Mouse (Mus musculus) brain, adult 2 months (tissue): ENCODE results near the gene Ankdd1b.

ENCODE experiments used
- DNase-seq: peaks from one replicate; pipeline ENCODE4 v3.0.0; 2011; ENCODE audit warnings: low read depth, low spot score

Gene Ankdd1b

DNA sequence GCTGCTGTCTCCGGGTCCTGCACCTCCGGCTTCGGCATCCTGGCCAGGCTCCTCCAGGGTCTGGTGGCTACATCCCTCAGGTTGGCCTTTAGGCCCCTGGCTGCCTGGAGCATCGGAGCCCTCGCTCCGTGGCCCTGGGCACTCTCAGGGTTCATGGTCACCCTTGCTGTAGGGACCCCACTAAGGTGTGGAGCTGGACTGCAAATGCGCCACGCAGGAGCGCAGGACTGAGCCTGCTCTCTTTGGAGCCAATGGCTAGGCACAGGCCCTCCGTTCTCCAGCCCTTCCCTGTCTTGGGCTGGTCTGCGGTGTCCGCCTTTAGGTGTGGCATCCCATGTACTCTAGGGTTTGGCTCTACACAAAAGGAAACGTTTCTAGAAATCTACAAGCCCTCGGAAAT, at the start of gene Ankdd1b:
Gene Ankdd1b (minus strand): TSS at position 242 of the 400 bp plus-strand sequence.
- no peak for DNase-seq

- no peak for DNase-seq
These were observed 46.3 kb upstream of the Ankdd1b start for GRCm38 (mm10) chr13:96517335-96517734.

DNA sequence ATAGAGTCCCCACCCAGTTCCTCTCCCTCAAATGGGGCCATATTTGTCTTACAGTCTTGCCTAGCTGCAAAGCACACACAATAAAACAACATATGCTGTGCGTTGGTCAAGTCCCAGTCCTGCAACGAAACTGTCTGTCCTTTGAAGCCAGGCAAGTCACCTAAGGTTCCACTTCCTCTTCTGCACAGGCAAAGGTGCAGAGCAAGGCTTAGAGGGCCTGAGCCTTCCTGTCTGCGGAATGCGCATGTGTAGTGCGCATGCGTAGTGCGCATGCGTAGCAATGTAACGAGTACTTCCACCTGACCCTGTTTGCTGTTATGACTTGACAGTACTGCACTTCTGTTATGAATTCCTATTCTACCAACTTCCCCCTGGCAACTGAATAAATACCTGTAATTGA, 45.3 kb upstream of the Ankdd1b start:
- DNase-seq: no peak

DNA sequence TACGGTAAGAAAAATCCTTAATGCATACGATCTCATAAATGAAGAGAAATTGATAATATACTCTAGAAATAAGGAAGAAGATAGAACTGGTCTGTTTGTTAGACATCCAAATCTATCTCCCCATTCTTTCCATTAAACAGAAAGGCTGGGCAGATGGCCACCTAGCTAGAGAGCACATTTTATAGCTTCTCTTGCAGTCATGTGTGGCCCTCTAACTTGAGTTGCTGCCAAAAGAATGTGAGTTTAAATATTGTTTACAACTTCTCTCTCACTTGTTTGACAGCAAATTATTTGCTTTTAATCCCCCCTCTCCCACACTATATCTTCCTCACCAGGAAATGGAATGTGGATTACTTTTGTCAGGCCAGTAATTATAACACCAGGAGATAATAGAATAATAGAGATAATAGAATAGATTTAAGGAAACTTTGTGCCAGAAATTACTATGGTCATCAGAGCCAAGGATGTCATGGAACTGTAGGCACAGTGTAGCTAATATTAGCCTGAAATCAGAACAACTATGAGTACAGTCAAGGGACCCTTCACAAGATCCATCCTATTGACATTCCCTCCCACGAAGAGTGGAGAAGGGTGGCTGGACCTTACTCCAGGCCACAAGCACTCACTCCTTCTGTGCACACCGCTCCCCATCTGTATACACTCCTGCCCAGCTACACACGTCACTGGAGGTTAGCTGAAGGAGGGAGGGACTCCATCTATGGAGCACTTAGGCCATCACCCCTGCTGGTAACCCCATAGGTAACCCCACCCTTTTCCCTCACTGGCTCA, 43.4 kb upstream of the Ankdd1b start:
- no peak for DNase-seq

DNA sequence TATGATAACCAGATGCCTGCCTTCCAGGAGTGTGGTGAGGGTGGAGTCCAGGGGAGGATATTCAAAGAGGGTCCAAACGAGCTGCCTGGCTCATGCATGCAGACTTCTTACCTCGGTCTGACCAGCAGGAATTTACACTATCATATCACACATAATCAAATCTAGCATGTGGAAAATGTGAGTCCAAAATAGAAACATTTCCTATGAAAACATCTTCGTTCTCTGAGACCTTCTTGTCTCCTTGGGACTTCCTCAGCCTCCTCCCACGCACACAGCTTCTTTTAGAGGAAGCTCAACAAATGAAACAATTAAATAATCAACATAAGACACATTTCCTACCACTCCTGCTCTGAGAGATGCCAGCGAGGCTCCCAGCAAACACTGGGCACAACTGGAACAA, 40.9 kb upstream of the Ankdd1b start:
- peak; percentile 11 for DNase-seq

DNA sequence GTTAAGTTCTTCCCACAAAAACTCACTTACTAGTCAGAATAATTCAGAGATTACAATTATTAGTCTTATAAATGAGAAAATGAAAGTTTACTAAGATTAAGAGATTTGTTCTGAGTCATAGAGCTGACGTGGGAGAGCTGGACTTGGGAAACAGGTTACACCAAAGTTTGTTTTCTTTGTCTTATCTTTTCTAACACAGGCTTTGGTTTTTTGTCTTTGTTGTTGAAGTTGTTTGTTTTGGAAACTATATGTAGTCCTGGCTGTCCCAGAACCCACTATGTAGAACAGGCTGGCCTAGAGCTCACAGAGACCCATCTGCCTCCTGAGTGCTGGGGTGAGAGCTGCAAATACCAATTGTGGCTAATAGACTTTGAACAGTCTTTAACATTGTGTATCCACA, 40.3 kb upstream of the Ankdd1b start:
- DNase-seq: no peak

DNA sequence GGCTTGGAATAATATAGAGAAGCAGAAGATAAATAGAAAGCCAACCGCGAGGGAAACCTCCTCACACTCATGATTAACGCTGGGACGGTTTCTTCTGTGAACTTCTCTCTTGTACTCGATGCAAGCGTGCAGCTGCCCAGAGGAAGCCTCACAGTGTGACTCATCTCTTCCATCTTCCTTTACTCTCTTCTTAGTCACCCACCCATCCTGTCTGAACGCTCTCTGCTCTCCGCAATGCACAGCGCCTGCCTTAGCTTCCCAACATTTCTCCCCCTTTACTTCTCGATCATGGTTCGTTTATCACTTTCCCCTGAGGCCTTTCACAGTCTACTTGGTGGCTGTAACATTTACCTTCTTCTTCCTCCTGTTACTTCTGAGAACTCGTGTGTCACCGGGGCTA, 39.6 kb upstream of the Ankdd1b start:
- DNase-seq: peak; percentile 80

GRCm38 (mm10) chr13:96507541-96507940, 36.5 kb upstream of the Ankdd1b start:
- DNase-seq: no peak

DNA sequence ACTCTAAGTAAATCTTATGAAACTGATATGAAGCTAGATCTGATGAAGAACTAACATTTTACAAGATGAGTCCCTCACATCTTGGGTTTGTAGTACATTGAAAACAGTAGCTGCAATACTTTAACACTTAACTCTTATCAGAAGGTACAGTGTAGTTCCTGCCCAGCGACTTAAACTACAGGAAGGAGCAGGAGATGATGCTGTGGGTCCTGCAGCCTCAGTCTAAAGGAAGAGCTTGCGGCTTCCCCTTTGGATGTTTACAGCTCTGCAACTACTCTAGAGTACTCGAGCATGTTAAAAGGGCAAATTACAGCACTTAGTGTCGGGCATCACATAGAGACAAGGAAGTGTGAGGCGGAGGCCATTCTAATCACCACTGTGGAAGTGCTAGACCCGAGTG, 35.3 kb upstream of the Ankdd1b start:
- DNase-seq: no peak

DNA sequence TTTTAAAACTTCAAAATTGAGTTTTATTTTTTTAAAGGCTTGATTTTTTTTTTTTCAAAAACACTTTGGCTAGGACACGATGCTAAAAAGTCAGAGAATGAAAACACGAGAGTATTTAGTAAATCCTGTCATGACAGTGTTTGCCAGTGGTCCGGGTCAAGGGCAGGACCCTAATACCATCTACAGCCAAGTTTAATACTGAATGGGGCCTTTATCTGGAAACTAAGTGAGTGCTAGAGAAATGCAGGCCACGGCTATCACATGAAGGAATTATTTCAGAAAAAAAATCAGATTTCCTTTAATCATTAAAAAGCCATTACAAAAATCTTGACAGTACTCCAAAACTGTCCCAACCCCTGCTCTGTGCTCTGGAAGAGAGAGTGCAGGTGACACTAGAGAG, 34.7 kb upstream of the Ankdd1b start:
- no peak for DNase-seq

DNA sequence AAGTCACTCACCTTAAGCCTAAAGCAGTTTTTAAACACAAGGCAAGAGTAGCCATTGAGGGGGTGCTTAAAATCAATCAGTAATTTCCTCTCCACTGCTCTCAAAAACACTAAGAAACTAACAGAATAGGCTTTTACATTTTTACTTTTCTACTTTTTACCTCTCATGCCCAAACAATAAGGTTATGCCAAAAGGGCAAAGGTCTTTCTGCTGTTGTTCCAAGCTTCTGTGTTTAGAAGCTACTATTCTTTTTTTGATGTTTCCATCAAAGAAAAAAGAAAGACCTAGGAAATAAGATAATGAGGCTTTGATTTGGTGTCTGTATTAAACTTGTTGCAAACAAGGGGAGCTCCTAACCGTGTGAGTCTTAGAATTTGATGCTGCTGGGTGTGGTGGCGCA, 28.9 kb upstream of the Ankdd1b start:
- no peak for DNase-seq

DNA sequence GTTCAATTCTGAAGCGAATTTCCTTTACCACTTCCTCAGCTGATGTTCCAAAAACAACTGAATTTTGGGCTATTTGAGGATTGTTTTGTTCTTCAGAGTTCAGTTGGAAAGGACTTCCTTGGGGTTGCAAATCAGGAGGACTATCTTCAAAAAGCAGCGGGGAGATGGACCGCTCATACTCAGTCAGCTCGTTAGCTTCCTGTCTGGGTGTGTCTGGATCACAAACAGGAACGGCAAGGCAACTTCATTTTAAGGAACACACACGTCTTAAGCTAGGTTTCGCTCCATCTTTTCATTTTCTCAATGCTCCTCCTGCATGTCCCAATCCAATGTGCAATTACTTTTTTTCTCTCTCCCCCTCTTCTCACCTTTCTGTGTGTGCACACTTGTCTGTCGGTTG, 25.6 kb upstream of the Ankdd1b start:
- no peak for DNase-seq

GRCm38 (mm10) chr13:96490433-96490832, 19.4 kb upstream of the Ankdd1b start, which contains the start of gene Gm17622:
Gene Gm17622 (plus strand): TSS chr13:96490733.
- no peak for DNase-seq

DNA sequence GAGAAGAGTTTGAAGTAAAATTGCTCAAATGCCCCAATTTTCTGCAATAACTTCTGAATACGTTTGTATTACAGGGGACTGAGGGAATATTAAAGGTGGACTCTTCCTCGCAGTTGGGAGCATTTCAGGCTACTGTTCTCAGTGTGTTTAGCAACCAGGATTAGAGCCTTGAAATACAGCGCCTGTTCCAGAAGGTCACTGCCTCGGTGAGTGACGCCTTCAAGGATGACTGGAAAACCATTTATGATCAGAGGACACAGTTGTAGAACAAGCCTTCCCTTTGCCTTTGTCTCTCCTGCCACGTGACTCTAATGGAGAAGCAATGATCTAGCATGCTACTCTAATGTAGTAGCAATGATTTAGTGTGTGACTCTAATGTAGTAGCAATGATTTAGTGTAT, 17.0 kb upstream of the Ankdd1b start:
- no peak for DNase-seq

GRCm38 (mm10) chr13:96487230-96487629, 16.2 kb upstream of the Ankdd1b start:
- DNase-seq: peak; percentile 25

- DNase-seq: no peak
These were observed 8.0 kb upstream of the Ankdd1b start for GRCm38 (mm10) chr13:96478991-96479390.

GRCm38 (mm10) chr13:96477226-96477625, 6.2 kb upstream of the Ankdd1b start:
- no peak for DNase-seq

DNA sequence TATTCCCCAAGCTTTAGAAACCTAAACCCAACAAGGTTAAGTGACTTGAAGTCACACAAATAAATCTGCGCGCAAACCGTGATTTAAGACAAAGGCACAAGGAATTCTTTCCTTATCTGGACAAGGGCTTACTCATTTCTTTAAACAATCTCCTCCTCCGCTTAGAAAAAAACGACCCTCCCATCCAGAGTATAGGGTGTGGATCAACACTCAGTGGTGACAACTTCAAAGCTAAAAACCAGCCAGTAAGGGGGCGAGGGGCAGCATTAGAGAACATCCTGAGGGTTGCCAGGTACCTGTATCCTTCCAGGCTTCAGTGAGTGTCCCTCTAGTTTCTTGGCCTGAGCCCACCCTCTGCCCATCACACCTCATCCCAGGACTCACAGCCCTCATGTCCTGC, 442 bp downstream of the Ankdd1b start:
- no peak for DNase-seq

DNA sequence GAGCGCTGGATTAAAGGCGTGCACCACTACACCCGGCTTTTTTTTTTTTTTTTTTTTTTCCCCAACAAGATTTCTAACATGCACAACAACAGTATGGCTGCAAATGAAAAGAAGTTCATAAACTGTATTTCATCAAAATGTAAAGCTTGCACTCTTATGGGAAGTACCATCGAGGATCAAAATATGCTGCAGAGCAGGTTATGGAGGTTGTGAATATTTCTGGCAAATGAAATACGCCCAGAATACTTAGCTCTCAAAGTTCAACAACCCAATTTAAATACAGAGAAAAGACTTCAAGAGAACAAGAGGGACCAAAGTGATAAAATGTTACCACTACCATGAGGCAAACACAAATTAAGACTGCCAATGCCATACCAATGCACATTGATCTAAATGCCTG, 2.3 kb downstream of the Ankdd1b start:
- DNase-seq: no peak

DNA sequence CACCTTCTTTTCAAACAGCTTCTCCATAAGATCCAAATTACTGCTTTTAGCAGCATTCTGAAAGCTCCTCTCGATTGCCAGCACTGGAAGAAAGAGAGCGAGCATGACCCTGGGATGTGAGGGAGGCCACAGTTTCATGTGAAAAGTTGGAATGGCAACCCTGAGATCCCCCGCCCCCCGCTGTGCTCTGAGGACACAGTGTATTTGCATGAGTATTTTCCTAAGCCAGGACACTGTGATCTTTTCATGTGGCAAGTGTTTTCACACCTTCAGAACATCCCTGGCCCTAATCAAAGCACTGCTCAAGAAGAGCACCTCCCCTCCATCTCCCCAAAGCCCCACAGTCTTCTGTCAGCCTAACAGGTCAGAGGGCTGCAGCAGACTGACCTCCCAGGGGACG, 5.7 kb downstream of the Ankdd1b start:
- no peak for DNase-seq

DNA sequence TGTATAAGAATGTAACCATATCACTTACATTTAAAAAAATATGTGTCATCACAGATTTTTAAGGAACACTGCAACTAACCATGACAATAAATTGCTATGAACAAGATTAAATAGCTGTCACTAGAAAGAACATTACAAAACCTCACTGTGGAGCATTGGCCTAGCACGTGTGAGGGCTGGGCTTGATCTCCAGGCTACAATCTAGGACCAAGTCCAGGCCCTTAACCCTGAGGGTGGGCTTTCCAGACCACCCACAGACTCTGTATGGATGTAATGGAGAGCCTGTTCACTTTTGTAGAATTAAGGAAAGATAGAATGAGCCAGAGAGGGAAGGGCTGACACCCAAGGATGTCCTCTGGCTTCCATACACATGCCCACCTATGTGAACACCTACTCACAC, 8.4 kb downstream of the Ankdd1b start:
- DNase-seq: no peak

- no peak for DNase-seq
These were observed 12.4 kb downstream of the Ankdd1b start for GRCm38 (mm10) chr13:96458606-96459005.

DNA sequence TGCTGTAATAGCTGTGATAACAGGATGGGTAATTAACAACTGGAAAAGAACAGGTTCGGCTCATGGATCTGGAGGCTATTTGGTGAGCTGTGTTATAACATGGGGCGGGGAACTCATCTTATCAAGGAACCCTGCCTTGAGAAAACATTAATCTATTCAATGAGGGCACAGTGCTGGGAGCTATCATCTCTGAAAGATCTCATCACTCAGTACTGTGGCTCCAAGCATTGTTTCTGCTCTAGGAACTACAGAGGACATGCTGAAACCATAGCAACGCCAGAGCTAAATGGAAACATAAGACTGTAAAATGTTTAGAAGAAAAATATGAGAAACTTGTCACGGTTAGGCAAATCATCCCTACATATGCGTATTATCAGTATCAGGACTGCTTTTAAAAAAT, 13.0 kb downstream of the Ankdd1b start:
- peak; percentile 42 for DNase-seq

DNA sequence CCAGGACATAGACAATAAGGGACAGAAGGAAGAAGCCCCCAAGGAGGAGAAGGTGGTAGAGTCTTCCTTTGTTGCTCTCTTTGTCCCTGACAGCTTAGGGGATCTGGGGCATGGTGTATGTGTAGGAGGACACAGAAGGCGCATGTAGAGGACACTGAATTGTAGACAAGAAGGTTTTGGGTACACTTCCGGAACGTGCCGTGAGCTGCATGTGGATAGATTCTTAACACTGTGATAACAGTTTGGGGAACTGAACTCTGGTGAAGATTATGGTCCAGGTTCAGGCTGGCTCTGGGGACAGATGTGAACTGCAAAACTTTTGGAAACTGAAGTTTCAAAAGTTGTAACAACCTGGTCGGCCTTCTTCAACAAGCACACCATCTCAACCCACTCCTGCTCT, 13.4 kb downstream of the Ankdd1b start:
- DNase-seq: no peak
